Mouse (Mus musculus) limb, embryonic 14.5 days (tissue): ENCODE data around the gene Nit2. TPM values are rescaled to one million over a fixed set of nuclear protein-coding genes. Genes with fewer than 3 reads are reported as not detected.

Source experiments
- ATAC-seq: fragments of 200-750 bp; cut with Nextera tagmentation; 2 replicates; pipeline ENCODE4 v1.8.0; 2017; ENCODE audit warnings: low read depth, moderate number of reproducible peaks, moderate TSS enrichment; ENCODE audit not compliant: low FRiP score
- DNase-seq: peaks from one replicate; pipeline ENCODE4 v3.0.0-alpha.2; 2015; ENCODE audit warnings: low spot score
- H3K27ac ChIP-seq: fragments of 300-500 bp; sonication (generic); replicated peaks from 2 replicates; pipeline ENCODE4 v1.5.1; 2014; ENCODE audit warnings: low read depth, mild to moderate bottlenecking, low read length, moderate library complexity, mixed read lengths
- H3K27me3 ChIP-seq: fragments of 300-500 bp; sonication (generic); 2 replicates; pipeline ENCODE4 v1.6.1; 2014; ENCODE audit warnings: low read length, mixed read lengths; ENCODE audit not compliant: control insufficient read depth, insufficient read depth
- H3K36me3 ChIP-seq: fragments of 300-500 bp; sonication (generic); 2 replicates; pipeline ENCODE4 v1.6.1; 2014; ENCODE audit warnings: mild to moderate bottlenecking, low read length, moderate library complexity, mixed read lengths; ENCODE audit not compliant: control insufficient read depth, insufficient read depth
- H3K4me1 ChIP-seq: fragments of 300-500 bp; sonication (generic); 2 replicates; pipeline ENCODE4 v1.6.1; 2014; ENCODE audit warnings: antibody characterized with exemption, low read length, mixed read lengths; ENCODE audit not compliant: control insufficient read depth, insufficient read depth
- H3K4me2 ChIP-seq: fragments of 300-500 bp; sonication (generic); replicated peaks from 2 replicates; pipeline ENCODE4 v1.6.1; 2014; ENCODE audit warnings: low read depth, mild to moderate bottlenecking, low read length, moderate library complexity; ENCODE audit not compliant: severe bottlenecking
- H3K4me3 ChIP-seq: fragments of 300-500 bp; sonication (generic); replicated peaks from 2 replicates; pipeline ENCODE4 v1.5.1; 2014; ENCODE audit warnings: low read length
- H3K9ac ChIP-seq: fragments of 300-500 bp; sonication (generic); 2 replicates; pipeline ENCODE4 v1.6.1; 2014; ENCODE audit warnings: mild to moderate bottlenecking, low read depth, low read length, moderate library complexity; ENCODE audit not compliant: severe bottlenecking
- H3K9me3 ChIP-seq: fragments of 300-500 bp; sonication (generic); 2 replicates; pipeline ENCODE4 v1.6.1; 2016; ENCODE audit warnings: low read length; ENCODE audit not compliant: control insufficient read depth
- POLR2A ChIP-seq: fragments of 200-500 bp; IDR thresholded peaks from 2 replicates; pipeline ENCODE4 v1.8.0; 2012; ENCODE audit warnings: inconsistent platforms, mild to moderate bottlenecking, moderate library complexity, borderline replicate concordance; ENCODE audit not compliant: insufficient read depth, insufficient read length; ENCODE audit errors: extremely low read depth
- WGBS: fragments of 180-500 bp; shearing (Covaris S2); extraction: QIAGEN DNeasy Blood & Tissue Kit; methylation state at CpG from one replicate; pipeline ENCODE4 v1.1.7; 2014; 5-methylcytosine and 5-hydroxymethylcytosine counted together
- polyA plus RNA-seq, 2 experiments: library from polyadenylated mRNA; depleted of rRNA in 1 of 2; stranded (reverse) in 1 of 2; unstranded in 1 of 2; fragments of >200 nt; fragmentation: Nextera tagmentation in 1 of 2; extraction: Ambion mirVana in 1 of 2; gene quantifications; 2 replicates each; pipeline versions ENCODE4 v1.2.1 to v1.2.3; 2012 to 2014

Gene Nit2
- polyA plus RNA-seq (2012; rRNA removed) (46.4 and 54.7 TPM in 2 replicates), polyA plus RNA-seq (2014; fragmentation: Nextera tagmentation; extraction: Ambion mirVana) (83.0 and 91.5 TPM in 2 replicates)

GRCm38 (mm10) chr16:57166611-57167513 is at the start of gene Nit2:
TSS of gene Nit2 (minus strand) at chr16:57167341.
- under 1% methylated on average over 58 of the region's 58 CpGs for WGBS
- peak; percentile 96 for ATAC-seq
- Histone ChIP-seq H3K4me2 (peak within 1 kb of the TSS; percentile 54), H3K9me3 (no peaks in the 10 kb centered on the region), H3K27me3 (no peaks in the 10 kb centered on the region), H3K9ac (peak within 1 kb of the TSS; percentile 80), H3K36me3 (peaks cover 36% of the 10 kb centered on the region), H3K4me3 (peak within 1 kb of the TSS; percentile 75), H3K4me1 (peaks cover 3% of the 10 kb centered on the region; the same call in 1 of the 2 replicates), H3K27ac (peak within 1 kb of the TSS; percentile 89)
- DNase-seq = peak; percentile 88
- TF ChIP-seq POLR2A = peak; percentile 72; the same call in 1 of the 2 replicates

- ATAC-seq = no peak
- H3K36me3 ChIP-seq = peaks cover 38% of the 10 kb centered on the region
These were observed 48.8 kb upstream of the Nit2 start for GRCm38 (mm10) chr16:57215957-57216356.

GRCm38 (mm10) chr16:57211037-57211436 is 43.9 kb upstream of the Nit2 start:
- Histone ChIP-seq H3K27me3 (no peaks in the 10 kb centered on the region), H3K27ac (no peak overlapping the region), H3K9ac (no peak overlapping the region), H3K4me1 (no peaks in the 10 kb centered on the region), H3K4me3 (no peak overlapping the region), H3K4me2 (no peak overlapping the region), H3K36me3 (peaks cover 40% of the 10 kb centered on the region), H3K9me3 (no peaks in the 10 kb centered on the region)
- ATAC-seq (no peak), DNase-seq (no peak)
- no peak for TF ChIP-seq POLR2A
- 93% methylated on average over 2 of the region's 2 CpGs for WGBS

More at GRCm38 (mm10) chr16:57215957-57216356, 48.8 kb upstream of the Nit2 start:
- DNase-seq = no peak
- TF ChIP-seq POLR2A = no peak
- Histone ChIP-seq H3K9me3 (no peaks in the 10 kb centered on the region), H3K27ac (no peak overlapping the region), H3K4me3 (no peak overlapping the region), H3K4me2 (no peak overlapping the region), H3K4me1 (no peaks in the 10 kb centered on the region), H3K9ac (no peak overlapping the region), H3K27me3 (no peaks in the 10 kb centered on the region)

GRCm38 (mm10) chr16:57208342-57208741 is 41.2 kb upstream of the Nit2 start:
- no peaks in the 10 kb centered on the region for H3K9me3 ChIP-seq
- ATAC-seq = no peak

GRCm38 (mm10) chr16:57197281-57197680 is 30.1 kb upstream of the Nit2 start:
- peaks cover 44% of the 10 kb centered on the region for H3K36me3 ChIP-seq
- no peaks in the 10 kb centered on the region for H3K4me1 ChIP-seq
- no peaks in the 10 kb centered on the region for H3K9me3 ChIP-seq
- no peak overlapping the region for H3K27ac ChIP-seq
- 67% methylated on average over 3 of the region's 3 CpGs for WGBS
- H3K4me3 ChIP-seq = no peak overlapping the region
- no peak overlapping the region for H3K4me2 ChIP-seq
- ATAC-seq (no peak), DNase-seq (no peak)
- H3K9ac ChIP-seq = no peak overlapping the region
- no peak for TF ChIP-seq POLR2A
- H3K27me3 ChIP-seq = no peaks in the 10 kb centered on the region

More at GRCm38 (mm10) chr16:57208342-57208741, 41.2 kb upstream of the Nit2 start:
- no peak overlapping the region for H3K27ac ChIP-seq
- H3K9ac ChIP-seq = no peak overlapping the region
- H3K4me3 ChIP-seq = no peak overlapping the region
- H3K36me3 ChIP-seq = peaks cover 38% of the 10 kb centered on the region
- DNase-seq = no peak
- 83% methylated on average over 2 of the region's 2 CpGs for WGBS
- TF ChIP-seq POLR2A = no peak
- no peaks in the 10 kb centered on the region for H3K4me1 ChIP-seq
- H3K4me2 ChIP-seq = no peak overlapping the region
- H3K27me3 ChIP-seq = no peaks in the 10 kb centered on the region
